Mouse (Mus musculus) embryo, embryonic 11 days (tissue): ENCODE results near the gene Ank2.

ENCODE experiments used
- DNase-seq: peaks from one replicate; pipeline ENCODE4 v3.0.0-alpha.2; 2015

Ank2 gene

DNA sequence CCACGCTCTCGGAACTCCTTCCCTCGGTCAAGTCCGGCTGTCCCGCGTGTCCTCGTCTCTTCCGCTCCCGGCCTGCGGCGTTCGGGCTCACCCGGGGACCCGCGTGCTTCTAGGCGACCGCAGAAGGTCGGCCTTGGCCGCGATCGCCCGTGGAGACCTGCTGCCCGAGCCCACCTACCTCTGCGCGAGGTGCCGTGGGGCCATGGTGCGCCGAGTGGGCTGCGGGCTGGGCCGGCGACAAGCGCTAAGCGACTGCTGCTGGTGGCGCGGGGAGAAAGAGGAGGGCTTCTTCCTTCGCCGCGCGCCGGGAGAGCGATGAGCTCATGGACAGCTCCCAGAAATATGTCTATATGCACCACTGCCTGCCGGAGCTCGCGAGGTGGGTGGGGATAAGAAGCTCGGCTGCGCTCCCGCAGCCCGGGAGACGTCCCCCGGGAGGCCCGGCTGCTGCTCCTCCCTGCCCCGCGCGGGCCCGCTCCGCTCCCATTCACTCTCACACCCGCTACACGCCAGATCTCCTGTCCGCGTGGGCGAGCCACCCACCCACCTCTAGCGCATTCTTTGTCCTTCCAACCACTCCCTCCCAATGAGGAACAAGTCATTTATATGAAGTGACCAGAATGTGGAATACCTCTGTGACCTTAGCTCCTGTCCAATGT, at the start of gene Ank2:
Gene Ank2 (minus strand): TSS at position 609 of the 659 bp plus-strand sequence.
- DNase-seq = peak; percentile 76

DNA sequence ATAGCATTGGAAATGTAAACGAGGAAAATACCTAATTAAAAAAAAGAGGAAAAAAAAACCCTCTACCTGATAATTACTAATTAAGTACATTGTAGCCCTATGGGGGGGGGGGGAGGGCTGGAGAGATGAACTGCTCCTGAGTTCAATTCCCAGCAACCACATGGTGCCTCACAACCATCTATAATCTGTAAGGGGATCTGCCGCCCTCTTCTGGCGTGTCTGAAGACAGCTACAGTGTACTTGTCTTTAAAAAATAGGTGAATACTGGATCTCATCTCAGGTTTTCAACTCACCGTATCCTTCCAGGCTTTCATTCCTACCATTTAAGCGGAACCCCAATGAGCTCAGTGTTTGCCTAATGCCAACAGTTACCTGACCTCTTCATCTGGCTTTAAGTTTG, 48.7 kb upstream of the Ank2 start:
- DNase-seq = peak; percentile 49

DNA sequence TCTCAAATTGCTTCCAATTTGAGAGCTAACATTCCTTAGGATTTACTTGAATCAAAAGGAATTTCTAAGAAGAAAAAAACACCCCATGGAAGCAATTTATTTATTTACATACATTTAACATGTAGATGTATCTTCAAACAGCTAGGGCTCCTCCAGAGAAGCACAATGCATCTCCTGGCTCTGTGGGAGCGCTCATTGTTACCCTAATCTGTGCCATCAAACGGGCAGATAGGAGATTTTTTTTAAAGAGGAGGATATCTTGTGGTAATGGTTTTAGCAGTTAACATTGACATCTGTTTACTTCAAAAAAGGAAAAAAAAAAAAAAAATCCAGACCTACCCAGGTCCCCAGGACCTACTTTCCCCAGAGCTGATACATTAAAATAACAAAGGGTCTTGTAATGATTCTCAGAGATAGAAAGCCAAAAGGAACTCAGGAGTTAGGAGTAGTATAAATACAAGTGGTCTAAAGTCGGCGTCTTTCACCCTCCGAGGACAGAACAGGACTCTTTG, 45.5 kb upstream of the Ank2 start:
- DNase-seq = no peak

DNA sequence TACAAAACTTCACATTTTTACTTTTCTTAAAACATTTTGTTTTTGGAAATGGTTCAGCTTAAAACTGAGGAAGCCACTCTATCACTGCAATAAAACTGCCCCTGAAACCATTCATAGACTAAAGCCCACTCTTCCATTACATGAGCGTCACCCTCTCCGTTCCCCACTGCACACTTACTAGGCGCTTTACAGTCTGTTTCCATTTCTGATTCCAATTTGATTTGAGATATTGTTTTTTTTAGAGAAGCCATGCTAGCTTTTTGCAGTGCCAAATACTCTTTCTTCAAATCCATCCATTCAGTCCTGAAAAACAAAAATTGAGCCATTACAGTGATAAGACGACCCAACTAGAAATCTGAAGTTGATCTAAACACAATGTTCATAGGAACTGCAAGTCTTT, 44.8 kb upstream of the Ank2 start:
- DNase-seq = no peak

DNA sequence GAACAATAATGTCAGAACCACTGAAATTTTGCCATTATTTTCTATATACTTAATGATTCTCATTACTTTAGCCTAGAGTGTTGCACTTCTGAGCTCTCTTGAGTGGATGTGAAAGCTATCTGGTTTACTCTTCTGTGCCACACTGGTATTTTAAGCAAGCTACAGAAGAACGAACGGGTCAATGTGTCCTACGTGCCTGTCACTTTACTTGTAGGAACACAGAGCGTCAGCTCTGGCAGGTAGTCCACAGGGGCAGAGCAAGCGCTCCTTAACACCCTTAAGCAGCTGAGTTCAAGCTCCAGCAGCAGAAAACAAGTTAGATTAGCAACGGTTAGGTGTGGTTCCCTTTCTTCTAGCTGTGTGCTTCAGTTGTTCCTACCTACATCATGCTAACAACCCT, 40.0 kb upstream of the Ank2 start:
- no peak for DNase-seq

DNA sequence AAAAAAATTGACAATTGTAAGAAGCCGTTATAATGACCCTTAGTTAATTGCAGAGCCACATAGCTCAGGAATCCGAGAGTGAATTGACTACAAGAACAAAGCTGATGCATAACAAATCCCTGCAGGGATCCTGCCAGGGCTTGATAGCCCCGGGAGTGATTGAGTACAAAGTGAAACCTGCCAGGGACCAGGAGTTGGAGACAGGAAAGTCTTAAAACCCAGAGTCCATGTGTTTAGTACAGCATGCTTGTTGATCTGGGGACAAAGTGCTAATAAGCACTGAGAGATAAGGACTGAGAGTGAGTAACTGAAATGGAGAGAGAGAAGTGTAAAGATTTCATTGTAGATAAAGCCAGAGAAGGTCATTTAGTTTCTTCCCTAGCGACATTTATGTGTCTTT, 31.1 kb upstream of the Ank2 start:
- no peak for DNase-seq

DNA sequence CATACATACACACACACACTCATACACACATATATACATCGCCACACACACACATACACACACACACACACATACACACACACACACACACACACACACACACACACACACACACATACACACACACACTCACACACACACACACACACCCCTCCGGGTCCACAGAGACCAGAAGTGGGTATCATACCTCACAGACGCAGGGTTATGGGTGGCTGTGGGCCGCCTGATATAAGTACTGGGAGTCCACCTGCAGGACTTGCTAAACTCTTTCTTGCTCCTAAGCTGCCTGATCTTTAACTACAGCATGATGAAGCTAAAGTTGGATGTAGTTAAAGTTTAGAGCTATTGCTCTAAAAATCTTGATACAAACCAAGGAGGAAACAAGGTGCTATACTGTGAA, 30.7 kb upstream of the Ank2 start:
- no peak for DNase-seq

DNA sequence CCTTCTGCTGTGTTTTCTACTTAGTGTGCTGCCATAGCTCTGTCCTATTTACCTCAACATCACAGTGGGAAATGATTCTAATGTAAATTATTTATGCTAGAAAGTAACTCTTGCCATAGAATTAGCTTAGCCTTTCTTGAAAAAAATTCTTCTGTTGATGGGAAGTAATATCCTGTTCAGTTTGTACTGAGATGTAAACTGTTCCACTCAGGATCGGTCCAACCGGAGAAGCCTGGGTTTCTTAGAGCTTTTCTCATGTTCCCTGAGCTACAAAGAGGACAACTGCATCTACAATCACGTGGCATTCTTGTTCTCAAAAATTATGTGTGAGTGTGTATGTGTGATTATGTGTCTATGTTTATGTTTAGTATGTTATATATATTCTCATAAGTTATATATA, 30.1 kb upstream of the Ank2 start:
- no peak for DNase-seq

DNA sequence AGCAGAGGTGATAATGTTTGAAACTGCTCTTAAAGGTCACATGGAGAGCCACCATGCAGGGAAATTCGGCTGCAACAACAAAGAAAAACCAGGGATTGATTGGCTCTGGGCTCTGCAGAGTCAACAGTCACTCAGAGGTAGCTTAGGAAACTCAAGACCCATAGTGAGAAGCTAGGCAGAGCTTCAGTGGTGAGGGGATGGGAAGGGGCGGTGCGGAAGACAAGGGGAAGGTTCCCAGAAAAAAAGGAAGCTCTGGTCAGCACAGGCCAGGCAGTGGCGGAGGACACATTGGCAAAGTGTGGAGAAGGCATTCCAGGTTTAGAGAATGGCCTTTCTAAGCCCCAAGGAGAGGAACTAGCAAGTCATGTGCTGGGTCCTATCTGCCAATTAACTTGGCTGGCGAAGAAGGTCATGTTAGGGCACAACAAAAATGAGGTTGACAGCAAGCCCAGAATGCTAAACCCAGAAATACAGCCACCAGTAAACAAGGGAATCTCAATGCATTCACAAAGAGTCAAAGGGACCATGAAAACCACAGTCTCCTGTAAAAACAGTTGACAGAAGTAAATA, 28.4 kb upstream of the Ank2 start:
- DNase-seq = no peak

DNA sequence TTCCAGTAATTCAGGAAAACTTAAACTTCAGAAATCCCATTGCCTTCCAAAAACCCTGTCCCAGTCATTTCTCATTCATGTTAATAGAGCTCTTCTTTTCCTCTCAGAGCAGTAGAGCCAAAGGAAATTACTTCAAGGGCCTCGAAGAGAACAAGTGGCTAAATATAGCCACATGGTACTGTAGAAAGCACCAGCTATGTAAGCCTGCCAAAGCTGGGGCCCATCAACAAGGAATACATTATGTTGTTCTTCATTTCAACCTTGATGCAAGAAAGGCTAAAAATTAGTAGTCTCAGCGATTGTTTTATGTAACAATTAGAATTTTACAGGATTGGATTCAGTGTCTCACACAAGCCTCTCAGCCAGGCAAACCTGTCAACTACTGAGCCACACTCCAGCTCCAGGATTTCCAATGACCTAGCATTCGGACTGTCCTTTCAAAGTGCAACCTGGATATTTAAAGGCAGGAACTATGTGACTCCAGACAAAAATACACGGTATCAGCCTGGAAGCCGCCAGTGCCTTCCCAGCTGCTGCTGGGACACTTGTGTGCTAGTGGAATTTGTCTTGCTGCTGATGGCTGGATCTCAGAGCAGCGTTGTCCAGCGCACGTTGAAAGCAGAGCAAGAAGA, 26.2 kb upstream of the Ank2 start:
- DNase-seq = no peak

DNA sequence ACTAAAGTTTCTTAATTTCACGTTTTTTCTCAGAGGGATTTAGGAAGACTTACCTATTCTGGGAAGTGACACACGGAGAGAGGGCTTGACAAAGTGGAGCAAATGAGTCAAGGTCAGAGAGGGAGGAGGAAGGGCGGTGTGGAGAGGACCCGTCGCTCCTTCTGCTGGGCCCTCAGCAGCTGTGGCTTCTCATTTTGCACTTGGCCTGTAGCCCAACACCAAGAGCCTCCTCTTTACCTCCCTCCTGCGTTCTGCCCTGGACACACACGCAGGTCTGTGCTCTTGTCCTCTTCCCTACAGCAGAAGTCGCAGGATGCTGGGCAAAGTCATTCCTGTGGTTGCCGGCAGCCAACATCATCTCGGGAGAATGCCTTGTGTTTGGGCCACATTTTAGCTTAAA, 22.0 kb upstream of the Ank2 start:
- no peak for DNase-seq

DNA sequence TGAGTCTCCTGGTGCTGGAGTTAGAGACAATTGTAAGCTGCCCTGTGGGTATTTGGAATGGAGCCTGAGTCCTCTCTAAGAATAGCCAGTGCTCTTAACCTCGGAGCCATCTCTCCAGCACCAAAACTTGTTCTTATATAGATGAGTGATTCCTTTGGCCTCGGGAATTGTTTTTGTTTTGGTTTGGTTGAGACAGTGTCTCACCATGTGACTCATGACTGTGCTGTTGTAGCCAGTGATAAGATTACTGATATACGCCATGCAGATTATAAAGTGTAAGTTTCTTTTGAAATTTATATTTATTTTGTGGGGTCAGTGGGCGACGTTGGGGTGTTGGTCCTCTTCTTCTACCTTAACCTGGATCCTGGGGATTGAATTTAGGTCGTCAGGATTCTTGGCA, 21.1 kb upstream of the Ank2 start:
- DNase-seq = no peak

DNA sequence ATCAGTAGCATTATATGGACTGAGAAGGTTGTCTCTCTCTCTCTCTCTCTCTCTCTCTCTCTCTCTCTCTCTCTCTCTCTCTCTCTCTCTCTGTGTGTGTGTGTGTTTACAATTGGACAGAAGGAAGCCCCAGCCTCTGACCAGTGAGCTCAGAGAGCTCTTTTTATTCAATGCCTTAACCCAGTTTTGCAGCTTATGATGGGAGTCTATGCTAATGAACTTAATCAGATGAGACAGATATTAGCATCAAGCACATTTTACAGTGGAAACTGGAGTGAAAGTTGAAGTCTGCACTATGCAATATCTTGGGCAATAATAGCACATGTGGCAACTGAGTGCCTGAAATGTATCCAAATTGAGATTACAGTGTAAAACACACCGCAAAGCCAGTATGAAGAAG, 16.1 kb upstream of the Ank2 start:
- no peak for DNase-seq

DNA sequence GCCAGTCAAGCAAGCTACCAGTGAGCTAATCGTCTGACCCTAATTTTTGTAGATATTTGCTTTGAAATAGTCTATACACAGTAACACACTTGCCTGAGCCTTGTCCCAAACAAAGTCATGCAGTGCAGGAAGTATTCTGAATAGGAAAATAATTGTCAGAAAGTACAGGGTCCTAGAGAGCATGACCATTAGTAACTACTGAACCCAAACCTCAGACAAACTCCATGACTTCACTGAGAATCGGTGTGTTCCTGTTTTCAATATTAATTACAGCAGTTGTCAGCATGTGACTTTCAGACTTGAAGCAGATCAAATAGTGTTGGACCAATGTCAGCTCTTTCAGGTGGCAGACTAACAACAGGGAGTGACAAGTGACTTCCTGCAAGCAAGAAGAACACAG, 14.5 kb upstream of the Ank2 start:
- DNase-seq = no peak

DNA sequence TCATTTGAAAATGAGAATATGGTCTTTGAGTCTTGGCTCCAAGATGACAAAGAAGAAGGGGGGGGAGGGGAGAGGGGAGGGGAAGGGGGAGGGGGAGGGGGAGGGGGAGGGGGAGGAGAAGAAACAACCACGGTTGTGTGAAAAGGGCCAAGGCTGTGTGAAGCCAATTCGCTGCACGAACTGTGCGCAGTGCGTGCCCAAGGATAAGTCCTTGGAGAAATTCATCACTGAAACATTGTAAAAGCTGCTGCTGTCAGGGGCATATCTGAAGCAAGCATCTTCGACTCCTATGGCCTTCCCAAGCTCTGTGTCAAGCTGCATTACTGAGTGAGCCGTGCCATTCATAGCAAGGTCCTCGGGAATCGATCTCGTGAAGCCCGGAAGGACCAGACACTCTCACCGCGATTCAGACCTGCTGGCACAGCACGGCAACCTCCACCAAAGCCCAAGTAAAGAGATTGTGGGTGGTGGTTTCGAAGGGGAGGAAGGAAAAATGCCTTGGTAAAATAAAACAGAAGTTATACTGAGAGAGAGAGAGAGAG, 13.7 kb upstream of the Ank2 start:
- DNase-seq = no peak

DNA sequence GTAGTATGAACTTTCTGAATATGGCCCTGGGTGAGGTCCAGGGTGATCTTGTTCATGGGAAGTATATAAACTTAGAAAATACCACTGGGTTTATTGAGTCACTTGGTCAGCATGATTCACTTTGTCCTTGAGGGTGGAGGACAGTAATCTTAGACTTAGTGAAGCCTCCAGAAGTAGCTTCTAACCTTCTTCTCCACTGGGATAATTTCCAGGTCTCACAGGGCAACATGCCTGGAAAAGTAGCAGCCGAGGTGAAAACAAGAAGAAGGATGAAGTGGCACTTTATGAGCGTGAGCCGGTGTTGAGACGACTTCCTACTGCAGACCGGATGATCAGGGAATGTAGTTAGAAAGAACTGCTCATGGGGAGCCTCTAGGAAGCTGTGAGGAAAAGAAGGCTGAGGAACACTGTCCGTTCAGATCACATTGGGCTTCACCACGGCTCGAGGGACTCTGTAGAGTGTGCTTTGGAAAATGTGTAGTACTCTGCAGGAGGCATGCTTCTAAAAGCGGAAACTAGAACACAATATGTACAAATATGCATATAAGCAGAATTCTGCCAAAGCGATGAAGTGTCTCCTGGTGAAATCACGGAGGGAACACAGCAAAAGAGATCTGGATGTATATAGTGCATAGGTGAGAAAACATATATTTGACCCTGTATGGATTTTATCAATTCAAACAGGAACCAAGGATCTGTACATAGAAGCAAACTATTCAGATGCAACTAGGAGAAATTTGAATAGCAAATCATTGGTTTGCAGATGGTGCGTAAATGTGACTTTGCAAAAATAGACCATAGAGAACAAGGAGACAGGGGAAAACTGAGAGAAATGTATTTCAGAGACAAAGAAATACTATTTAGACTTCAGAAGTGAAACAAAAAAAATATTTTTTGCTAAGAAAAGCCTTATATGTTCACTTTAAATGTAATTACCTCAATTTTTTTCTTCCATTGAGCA, 12.9 kb upstream of the Ank2 start:
- DNase-seq = no peak

DNA sequence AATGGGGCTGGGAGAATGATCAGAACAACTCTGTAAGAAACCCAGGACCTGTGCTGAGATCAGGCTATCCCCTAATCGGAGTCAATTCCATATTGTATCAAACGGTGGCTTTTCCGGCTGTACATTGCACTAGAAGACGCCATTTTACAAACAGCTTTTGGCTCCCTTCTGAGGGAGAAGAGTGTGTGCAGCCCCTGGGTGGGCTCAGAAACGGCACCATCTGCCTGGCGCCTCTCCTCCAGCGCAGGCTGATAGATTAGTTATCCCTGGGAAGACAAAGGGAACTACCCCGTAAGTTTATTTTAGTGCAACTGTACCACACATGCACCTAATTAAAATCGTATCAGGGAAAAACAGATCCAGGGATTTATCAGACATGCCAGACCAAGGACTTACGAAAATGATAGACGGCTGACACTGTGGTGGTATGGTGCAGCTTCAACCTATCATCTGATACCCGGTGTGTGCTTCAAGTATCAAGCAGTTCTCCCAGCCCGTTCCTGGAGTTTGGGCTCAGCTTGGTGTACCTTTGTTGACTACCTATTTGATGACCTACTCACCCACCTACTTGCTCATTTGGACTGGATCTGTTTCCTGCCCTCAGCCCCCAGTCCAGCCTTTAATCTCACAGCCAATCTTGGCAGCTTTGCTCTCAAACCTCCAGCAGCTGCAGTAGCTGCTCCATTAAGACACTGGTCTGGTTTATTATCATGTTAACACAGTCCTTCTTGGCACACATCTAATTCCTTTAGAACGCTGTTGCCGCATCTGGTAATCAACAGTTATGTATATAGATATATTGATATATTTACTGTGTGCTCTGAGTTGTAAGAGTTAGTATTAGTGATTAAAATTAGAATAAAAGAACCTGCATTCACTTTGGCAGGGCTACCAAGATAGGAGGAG, 9.0 kb upstream of the Ank2 start:
- no peak for DNase-seq

DNA sequence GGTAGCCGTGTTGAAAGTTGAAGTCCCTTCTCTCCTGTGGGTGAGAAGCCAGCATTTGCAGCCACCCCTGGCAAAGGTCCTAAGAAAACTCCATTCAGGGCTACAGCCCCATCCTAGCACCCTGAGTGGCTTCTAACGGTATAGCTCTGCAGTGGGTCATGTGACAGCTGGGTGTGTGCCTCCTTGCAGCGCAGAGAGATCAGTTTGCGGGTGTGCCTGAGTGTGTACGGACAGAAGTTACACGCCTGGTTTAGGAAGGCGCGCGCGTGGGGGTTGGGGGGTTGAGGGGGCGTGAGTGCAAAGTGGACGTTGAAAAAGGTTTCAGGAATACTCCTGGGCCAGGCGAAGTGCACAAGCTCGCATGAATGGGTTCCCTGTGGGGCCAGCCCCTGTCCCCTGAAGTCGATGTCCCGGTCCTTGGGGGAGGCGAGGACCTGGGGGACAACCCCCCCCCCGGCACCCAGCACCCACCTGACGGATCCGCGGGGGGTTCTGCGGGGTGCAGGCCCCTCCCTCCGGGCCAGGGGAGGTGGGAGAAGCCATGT, 881 bp downstream of the Ank2 start:
- peak; percentile 54 for DNase-seq

DNA sequence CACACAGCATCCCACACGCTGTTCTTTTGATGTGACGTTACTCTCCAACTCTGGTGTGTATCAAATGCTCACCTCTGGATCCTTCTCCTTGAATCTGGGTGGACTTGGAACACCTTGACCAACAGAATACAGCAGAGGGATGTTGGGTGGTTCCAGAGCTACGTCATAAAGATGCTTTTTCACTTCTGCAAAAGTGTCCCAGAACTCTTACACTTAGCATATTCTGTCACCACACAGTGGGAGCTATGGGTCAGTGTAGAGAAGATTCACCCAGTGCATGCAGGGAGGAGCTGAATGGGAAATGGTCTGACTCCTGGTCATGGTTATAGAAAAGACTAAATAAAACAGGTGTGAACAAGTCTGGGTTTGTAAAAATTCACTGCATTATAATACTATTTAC, 6.5 kb downstream of the Ank2 start:
- DNase-seq = no peak

DNA sequence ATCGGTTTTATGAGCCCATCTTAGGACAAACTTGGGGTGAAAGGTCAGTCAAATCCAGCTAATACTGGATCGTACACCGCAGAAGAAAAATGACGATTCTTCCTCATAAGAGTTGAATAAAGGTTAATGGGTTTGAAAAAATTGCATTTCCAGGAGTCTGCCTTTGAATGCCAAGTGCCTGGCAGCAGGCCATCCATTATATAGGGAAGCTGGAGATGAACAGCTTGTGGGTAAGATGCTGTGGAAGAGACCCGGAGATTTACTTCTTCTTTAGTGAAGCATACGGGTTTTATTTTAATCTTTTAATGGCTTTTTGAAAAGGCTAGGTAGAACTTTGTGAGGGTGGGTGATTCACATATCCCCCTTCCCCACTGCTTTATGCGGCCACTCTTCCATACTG, 11.8 kb downstream of the Ank2 start:
- no peak for DNase-seq

DNA sequence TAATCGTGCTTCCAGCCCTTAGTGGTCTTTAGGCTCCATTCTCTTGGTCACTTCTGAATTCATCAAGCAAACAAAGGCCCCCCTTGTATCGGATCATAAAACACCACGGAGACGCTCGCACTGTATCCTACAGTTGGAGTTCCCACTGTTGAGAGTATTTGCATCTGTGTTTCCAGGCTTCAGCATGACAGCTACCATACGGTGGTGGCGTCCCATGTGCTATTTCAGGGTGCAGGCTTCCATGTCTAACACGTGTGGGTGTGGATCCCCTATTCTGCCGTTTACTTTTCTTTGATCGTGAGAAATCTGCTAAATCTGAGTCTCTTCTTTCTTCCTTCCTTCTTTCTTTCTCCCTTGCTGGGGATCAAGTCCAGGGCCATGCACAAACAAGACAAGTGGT, 14.0 kb downstream of the Ank2 start:
- no peak for DNase-seq

DNA sequence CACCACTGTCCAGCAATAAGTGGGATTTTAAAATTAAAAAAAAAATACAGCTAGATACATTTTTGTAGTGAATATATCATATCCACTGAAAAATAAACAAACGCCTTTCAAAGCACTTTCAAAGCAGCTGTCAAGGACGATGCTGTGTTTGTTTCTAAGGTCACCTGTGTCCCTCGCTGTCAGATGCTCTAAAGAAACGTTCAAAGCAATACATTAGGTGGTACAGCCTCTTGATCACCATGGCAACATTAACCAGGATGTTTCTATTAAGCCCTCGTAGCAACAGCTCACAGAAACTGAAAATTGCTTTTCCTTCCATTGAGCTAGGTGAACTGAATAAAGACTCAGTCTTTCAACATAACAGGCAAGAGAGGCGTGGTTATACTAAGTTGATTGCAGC, 17.5 kb downstream of the Ank2 start:
- DNase-seq = no peak
